Mouse (Mus musculus) cerebellum, adult 18-20 months (tissue): ENCODE data around the gene Osbpl8.
A peak's percentile ranks its signal among the peaks of the same experiment; 100 is the strongest.

ENCODE experiments used
- DNase-seq, 2 experiments: peaks; one replicate each; pipeline ENCODE4 v3.0.0; 2021

Osbpl8 gene

GRCm38 (mm10) chr10:111247609-111248008 is 83.1 kb downstream of the Osbpl8 start:
- no peak for DNase-seq

GRCm38 (mm10) chr10:111248177-111248576 is 83.6 kb downstream of the Osbpl8 start:
- no peak for DNase-seq

DNA sequence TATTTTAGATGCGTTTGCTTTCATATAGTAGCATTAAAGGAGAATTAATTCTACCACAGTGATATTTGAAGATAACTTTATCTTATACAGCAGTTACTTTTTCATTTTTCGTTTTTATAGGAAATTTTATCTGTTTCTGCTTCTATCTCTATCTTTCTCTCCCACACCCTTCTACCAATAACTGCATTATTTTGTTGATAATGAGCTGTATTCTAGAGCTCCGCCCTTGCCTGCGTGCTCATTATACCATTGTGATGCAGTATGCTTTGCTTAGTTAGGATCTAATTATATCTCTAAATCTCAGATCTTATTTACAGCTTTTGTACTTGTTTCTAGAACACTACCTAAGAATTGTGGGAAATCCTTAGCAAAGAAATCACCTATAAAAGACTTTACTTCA is 85.6 kb downstream of the Osbpl8 start:
- no peak for DNase-seq

DNA sequence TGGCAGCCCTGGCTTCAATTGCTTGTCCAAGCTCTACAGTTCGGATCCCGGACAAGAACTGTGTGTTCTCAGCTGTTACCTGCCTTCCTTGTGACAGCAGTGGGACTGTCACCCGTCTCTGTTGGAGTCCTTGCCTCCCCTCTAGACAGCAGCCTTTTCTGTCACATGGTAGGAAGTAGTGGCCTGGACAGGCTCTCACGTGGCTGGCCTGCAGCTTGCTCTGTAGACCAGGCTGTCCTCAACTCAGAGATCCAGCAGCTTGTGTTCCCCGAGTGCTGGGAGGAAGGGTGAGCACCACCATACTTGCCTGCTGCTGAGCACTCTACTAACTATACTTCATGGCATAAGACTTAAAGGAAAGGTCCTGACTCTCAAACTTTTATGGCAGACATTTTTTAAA is 87.1 kb downstream of the Osbpl8 start:
- no peak for DNase-seq

- no peak for DNase-seq
Observed at GRCm38 (mm10) chr10:111255228-111255627, 90.7 kb downstream of the Osbpl8 start.

GRCm38 (mm10) chr10:111256156-111256555 is 91.6 kb downstream of the Osbpl8 start:
- no peak for DNase-seq

GRCm38 (mm10) chr10:111257358-111257757 is 92.8 kb downstream of the Osbpl8 start:
- no peak for DNase-seq

- DNase-seq: no peak
Observed at GRCm38 (mm10) chr10:111258256-111258655, 93.7 kb downstream of the Osbpl8 start.

- no peak for DNase-seq
Observed at GRCm38 (mm10) chr10:111271687-111272086, 107.1 kb downstream of the Osbpl8 start.

DNA sequence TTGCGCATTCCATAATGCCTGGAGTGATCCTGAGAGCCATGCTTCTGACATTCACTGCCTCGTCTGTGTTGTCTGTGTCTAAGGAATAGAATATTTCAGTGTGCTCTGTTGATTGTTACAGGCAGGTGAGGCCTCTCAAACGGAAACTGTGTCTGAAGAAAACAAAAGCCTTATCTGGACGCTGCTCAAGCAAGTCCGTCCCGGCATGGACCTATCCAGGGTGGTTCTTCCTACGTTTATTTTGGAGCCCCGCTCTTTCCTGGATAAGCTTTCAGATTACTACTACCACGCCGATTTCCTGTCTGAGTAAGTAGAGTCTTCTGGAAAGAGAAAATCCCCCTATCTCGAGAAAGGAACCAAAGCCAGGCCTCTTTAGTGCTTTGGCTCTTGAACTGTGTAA is 108.4 kb downstream of the Osbpl8 start:
- no peak for DNase-seq

- no peak for DNase-seq
Observed at GRCm38 (mm10) chr10:111273463-111274088, 109.0 kb downstream of the Osbpl8 start.

- DNase-seq: no peak
Observed at GRCm38 (mm10) chr10:111275822-111276221, 111.3 kb downstream of the Osbpl8 start.

GRCm38 (mm10) chr10:111297631-111298030 is 133.1 kb downstream of the Osbpl8 start:
- no peak for DNase-seq

- DNase-seq: peak; percentile 96 to 97
Observed at GRCm38 (mm10) chr10:111298140-111299098, 133.9 kb downstream of the Osbpl8 start, which contains the start of gene Bbs10. Bbs10 (plus strand) TSS chr10:111298679.

DNA sequence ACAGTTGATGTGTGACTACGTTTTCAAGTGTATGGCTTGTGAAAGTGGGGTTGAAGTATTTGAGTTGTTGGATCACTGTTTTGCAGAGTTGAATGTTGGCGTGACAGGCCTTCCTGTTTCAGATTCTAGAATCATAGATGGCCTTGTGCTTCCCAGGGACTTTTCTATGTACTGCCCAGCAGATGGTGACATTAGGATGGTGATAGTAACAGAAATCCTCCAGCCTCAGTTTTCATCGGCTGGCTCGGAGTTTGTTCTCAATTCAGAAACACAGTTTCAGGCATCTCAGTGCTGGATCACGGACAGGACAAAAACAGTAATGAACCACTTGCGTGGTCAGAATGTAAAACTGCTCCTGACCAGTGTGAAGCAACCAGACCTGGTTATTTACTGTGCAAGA is 135.0 kb downstream of the Osbpl8 start:
- peak in 1 of 2 experiments; percentile 9 for DNase-seq

DNA sequence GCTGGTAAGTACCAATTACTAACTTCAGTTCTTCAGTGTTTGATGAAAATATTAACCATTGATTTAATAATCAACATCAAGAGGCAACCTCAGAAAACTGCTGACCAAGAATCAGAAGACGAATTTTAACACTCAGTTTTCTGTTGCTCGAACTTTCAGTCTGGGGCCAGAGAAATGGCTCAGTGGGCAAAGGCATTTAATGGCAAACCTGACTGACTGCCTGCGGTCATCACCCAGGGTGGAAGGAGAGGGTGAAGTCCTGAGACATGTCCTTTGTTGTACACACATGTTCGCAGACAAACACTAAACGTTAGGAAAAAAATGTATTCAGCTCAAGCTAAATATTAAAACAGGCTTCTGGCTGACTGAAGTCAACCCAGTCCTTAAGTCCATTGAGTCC is 136.5 kb downstream of the Osbpl8 start:
- DNase-seq: no peak

DNA sequence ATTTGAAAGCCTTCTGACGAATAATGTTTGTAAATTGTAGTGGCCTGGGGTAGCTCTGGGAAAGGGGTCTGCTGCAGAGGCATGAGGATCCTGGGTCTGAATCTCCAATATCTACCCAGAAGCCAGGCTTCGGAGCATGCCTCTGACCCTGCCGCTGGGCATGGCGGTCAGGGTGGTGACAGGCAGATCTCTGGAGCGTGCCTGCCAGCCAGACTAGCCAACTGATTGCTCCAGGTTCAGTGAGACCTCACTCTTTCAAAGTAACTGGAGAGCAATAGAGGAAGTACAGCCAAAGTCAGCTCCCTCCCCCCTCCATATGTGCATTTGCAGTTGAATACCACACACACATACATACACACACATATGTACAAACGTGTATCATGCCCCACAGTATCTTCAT is 137.9 kb downstream of the Osbpl8 start:
- no peak for DNase-seq

DNA sequence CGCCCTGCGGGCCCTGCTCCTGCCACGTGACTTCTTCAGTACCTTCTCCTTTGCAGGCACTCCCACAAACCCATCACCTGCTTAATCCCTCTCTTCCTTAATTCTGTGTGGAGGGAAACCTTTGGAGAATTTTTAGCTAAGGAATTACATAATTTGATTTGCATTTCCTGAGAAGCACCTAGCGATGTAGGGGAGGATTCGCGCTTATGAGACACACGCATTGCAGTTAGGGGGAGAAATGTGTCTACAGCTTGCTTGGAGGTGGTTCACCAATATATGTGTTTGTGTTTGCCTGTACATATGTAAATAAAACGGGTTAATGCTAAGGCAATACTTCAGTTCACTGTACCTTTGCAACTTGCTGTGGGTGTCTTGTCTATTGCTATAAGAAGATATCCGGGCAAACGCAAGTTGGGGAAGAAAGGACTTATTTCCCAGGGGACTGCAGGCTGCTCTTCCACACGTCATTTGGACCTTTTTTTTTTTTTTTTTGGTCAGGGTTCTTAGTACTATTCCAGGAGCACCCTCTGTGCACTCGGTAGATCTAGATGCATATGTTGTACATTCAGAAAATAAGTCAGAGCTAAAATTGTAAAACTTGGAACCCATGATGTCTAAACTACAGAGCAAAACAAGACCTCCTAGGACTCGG is 144.4 kb downstream of the Osbpl8 start:
- DNase-seq: no peak

DNA sequence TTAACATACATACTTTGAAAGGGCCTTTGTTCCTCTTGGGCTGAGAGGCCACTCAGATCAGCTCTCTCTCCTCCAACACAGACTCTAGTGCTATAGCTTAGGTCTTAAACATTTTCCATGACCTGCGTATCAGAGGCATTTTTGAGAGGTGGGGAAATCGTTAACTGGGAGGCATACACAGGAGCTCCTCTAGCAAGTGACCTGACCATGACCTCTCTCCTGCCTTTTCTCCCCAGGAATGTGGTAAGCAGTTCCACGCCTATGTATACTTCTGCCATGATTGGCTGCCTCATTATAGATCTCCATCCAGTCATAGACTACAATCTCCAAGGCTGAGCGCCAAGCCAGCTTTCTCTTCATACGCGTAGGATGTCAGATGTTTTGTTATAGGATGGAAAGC is 148.7 kb downstream of the Osbpl8 start:
- DNase-seq: no peak

DNA sequence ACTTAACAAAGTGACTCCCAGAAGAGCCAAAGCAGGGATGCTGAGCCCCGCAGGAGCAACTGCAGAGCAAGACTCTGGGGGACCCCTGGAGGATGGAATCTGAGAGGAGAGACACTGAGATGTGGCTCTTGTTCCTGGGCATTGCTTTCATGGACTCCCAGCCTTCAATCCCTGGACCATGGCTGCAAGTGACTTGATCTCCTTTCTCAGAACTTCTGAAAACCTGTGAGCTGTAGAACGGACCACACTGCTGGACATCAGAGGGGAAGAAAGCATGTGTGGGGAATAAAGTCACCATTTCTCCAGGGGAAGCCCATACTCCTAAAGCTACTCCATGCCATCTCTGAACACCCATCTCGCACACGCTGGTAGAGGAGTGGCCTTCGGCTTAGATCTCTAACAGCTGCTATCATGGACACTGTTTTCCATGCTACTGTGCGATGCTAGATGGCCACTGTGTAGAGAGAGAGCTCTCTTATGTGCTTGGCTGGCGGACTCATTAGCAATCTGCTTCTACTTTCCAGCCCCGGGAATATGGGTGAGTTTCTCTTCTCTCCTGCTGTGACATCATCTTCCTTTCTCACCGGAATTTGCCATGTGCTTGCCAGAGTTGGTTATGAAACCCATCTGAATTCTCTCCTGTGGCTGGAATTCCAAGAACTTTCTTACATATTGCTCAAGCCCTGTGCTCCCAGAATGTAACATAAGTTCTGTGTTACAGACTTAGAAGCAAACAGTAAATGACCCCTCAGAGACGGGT is 150.3 kb downstream of the Osbpl8 start:
- DNase-seq: no peak

DNA sequence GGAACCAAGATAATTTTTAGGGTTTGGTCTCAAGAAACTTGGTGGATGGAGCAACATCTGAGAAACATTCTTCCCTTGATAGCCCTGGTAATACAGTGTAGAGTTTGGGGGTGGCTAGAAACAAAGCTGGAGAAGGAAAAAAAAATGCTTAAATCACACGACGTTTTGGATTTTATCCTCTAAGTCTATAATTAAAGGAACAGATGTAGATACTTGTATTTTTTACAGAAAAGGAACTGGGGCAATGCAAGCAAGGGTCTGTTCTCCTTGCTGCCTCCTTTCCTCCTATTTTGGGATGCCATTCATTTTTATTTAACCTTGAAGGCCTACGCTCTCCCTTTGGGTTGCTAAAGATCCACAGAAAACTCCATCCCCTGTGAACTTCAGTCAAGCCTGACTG is 151.4 kb downstream of the Osbpl8 start:
- DNase-seq: no peak

DNA sequence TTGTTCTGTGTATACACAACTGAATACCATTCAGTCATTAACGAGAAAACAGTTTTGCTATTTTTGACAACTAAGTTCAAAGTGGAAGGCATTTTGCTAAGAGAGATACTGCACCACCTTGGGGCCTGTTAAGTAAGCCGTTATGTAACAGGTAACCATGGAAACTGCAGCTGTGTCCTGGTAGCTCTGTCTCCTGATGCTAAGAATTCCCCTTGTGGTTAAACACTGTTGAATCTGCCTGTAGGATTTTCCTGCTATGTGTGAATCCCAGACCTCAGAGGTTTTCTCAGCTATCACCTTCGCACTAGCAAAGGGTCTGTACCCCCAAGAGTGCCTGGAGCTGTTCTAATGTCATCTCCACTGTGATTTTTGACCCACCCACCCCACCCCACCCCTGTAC is 153.5 kb downstream of the Osbpl8 start:
- DNase-seq: no peak
